Mouse (Mus musculus): ENCODE data around the gene Ckm.

DNA sequence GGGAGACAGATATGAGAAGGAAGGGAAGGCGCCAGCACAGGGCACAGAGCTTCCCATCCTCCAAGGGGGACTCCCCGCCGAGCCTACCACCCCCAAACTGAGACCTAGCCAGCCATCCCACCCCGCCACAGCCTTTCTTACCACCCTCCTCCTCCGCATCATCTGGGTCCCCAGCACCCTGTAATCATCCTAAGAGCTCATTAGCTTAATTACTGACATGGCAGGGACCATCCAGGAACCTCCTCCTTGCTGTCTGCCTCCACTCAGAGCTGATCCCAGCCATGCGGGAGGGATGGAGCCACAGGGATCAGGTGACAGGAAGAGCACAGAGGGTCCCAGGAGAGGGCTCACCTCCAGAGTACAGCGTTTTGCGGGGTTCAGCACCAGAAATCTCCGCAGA lies 32.5 kb downstream of the Ckm start:
- TF ChIP-seq GATA1 (IDR thresholded peaks at IDR 0.05; ENCODE audit: low read depth, low read length): no peak
- TF ChIP-seq GABPA (IDR thresholded peaks at IDR 0.05; ENCODE audit: low read depth, low read length): no peak
- TF ChIP-seq USF1 (IDR thresholded peaks at IDR 0.05; ENCODE audit: low read depth, low read length): no peak
- TF ChIP-seq ZMIZ1 (IDR thresholded peaks at IDR 0.05; ENCODE audit: low read depth, low read length): no peak
- no peak for TF ChIP-seq CTCF (IDR thresholded peaks at IDR 0.05 in 2 of 3, conservative IDR thresholded peaks at IDR 0.05 in 1 of 3; ENCODE audit: control insufficient read depth in 1 of 3, insufficient read depth in 1 of 3, low read depth in 2 of 3, low read length in 3 of 3, poor library complexity in 1 of 3, severe bottlenecking in 1 of 3)
- TF ChIP-seq CHD2 (IDR thresholded peaks at IDR 0.05; ENCODE audit: low read length): no peak
- TF ChIP-seq TAL1 (IDR thresholded peaks at IDR 0.05; ENCODE audit: low read length): no peak
- no peak for TF ChIP-seq MAZ (IDR thresholded peaks at IDR 0.05; ENCODE audit: low read depth, low read length)
- TF ChIP-seq KAT2A (conservative IDR thresholded peaks at IDR 0.05; ENCODE audit: low read depth, low read length): no peak
- no peak for TF ChIP-seq EP300 (IDR thresholded peaks at IDR 0.05; ENCODE audit: low read depth in 1 of 2, low read length in 2 of 2)
- no peak for TF ChIP-seq MYC (IDR thresholded peaks at IDR 0.05; ENCODE audit: low read depth, low read length)
- no peak for TF ChIP-seq MAX (IDR thresholded peaks at IDR 0.05; ENCODE audit: low read length)
- no peak for TF ChIP-seq POLR2A (IDR thresholded peaks at IDR 0.05; ENCODE audit: control insufficient read depth in 1 of 2, insufficient read depth in 1 of 2, low read depth in 1 of 2, low read length in 2 of 2, poor library complexity in 1 of 2)
